Mouse (Mus musculus) ES-E14 (cell line): ENCODE measurements around the gene Pcgf5. TPM values are rescaled to one million over a fixed set of nuclear protein-coding genes. Genes with fewer than 3 reads are reported as not detected.

Experiments
- DNase-seq: peaks from one replicate; pipeline ENCODE4 v3.0.0-alpha.2; 2013; ENCODE audit warnings: low read depth, low spot score
- H3K27ac ChIP-seq: 2 replicates; pipeline ENCODE4 v1.5.1; 2012; ENCODE audit warnings: low read depth, mild to moderate bottlenecking, low read length, moderate library complexity, mixed read lengths; ENCODE audit not compliant: poor library complexity, insufficient read depth, severe bottlenecking
- H3K36me3 ChIP-seq: 2 replicates; pipeline ENCODE4 v1.6.1; 2012; ENCODE audit warnings: mild to moderate bottlenecking, low read length, moderate library complexity, mixed read lengths; ENCODE audit not compliant: control insufficient read depth, poor library complexity, insufficient read depth, severe bottlenecking
- H3K4me1 ChIP-seq, 2 experiments: fragments of 150-350 bp in 1 of 2; sonication (generic) in 1 of 2; 2 replicates each; pipeline ENCODE4 v1.6.1; 2012; ENCODE audit warnings: low read length in 2 of 2, mild to moderate bottlenecking in 1 of 2, mixed read lengths in 1 of 2; ENCODE audit not compliant: control insufficient read depth in 2 of 2, insufficient read depth in 2 of 2, poor library complexity in 1 of 2
- H3K4me3 ChIP-seq, 2 experiments: fragments of 150-350 bp in 1 of 2; sonication (generic) in 1 of 2; 2 replicates each; pipeline ENCODE4 v1.5.1; 2012; ENCODE audit warnings: low read length in 2 of 2, low read depth in 1 of 2, mild to moderate bottlenecking in 1 of 2, mixed read lengths in 1 of 2; ENCODE audit not compliant: insufficient read depth in 1 of 2, poor library complexity in 1 of 2, severe bottlenecking in 1 of 2
- H3K9ac ChIP-seq: 2 replicates; pipeline ENCODE4 v1.6.1; 2012; ENCODE audit warnings: low read depth, mild to moderate bottlenecking, low read length, mixed read lengths; ENCODE audit not compliant: poor library complexity, insufficient read depth, severe bottlenecking
- H3K9me3 ChIP-seq: fragments of 150-350 bp; sonication (generic); 2 replicates; pipeline ENCODE4 v1.6.1; 2012; ENCODE audit warnings: low read depth, mild to moderate bottlenecking, low read length; ENCODE audit not compliant: control insufficient read depth, insufficient read depth
- CHD2 ChIP-seq: IDR thresholded peaks from 2 replicates; pipeline ENCODE4 v1.6.1; 2014; ENCODE audit warnings: mild to moderate bottlenecking, low read depth, low read length, inconsistent platforms
- HCFC1 ChIP-seq: IDR thresholded peaks from 2 replicates; pipeline ENCODE4 v1.6.1; 2012; ENCODE audit warnings: low read length, inconsistent platforms, borderline replicate concordance; ENCODE audit not compliant: insufficient read depth
- MAFK ChIP-seq: IDR thresholded peaks from 2 replicates; pipeline ENCODE4 v1.6.1; 2014; ENCODE audit warnings: mild to moderate bottlenecking, low read depth, low read length, inconsistent platforms; ENCODE audit not compliant: insufficient read depth
- ZC3H11A ChIP-seq: IDR thresholded peaks from 2 replicates; pipeline ENCODE4 v1.6.1; 2012; ENCODE audit warnings: low read depth, mild to moderate bottlenecking, inconsistent platforms, low read length, borderline replicate concordance
- ZNF384 ChIP-seq: IDR thresholded peaks from 2 replicates; pipeline ENCODE4 v1.6.1; 2012; ENCODE audit warnings: low read depth, low read length, inconsistent platforms
- in situ Hi-C, 2 experiments: fragments of 600-800 bp; cut with MboI; formaldehyde crosslinking; loops; one replicate each; pipeline ENCODE4 v1.15.1; 2025; ENCODE audit warnings: low sequenced_read_pairs in 2 of 2, inconsistent platforms in 1 of 2; ENCODE audit not compliant: unreplicated experiment in 2 of 2
- total RNA-seq: library from RNA; depleted of rRNA; stranded (reverse); fragments of 300-350 nt; gene quantifications from 2 replicates; pipeline ENCODE4 v1.2.3, GENCODE M21; 2012

Pcgf5 gene
- total RNA-seq, 1 experiment = 21.5 TPM

DNA sequence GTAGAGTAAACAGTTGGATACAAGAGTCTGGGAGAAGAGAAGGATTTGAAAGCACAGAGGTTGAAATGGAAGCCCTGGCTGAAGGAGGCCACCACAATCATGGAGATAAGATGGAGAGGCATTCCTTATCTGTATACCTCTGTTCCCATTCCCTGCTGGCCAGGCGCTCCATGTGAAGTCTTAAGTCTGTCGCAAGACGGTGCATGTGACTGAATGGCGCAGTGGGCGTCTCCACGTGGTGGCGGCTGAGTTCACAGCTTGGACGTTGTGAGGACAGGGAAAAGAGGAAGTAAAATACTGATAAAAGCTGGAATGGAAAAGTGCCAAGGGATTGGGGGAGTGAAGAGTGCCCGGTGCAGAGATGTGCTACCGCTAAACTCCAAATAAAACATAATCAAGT is 23.4 kb downstream of the Pcgf5 start:
- Histone ChIP-seq H3K9ac (no peak overlapping the region), H3K36me3 (no peaks in the 10 kb centered on the region), H3K27ac (no peak overlapping the region), H3K9me3 (no peaks in the 10 kb centered on the region), H3K4me3 (no peak overlapping the region), H3K4me1 (peaks cover 0 to 3% of the 10 kb centered on the region in 2 experiments; a peak in 1 of 4 replicates)
- DNase-seq = no peak
- in situ Hi-C loops = no loop called here
- TF ChIP-seq HCFC1 = no peak
- no peak for TF ChIP-seq MAFK
- no peak for TF ChIP-seq CHD2
- no peak for TF ChIP-seq ZC3H11A
- no peak for TF ChIP-seq ZNF384

DNA sequence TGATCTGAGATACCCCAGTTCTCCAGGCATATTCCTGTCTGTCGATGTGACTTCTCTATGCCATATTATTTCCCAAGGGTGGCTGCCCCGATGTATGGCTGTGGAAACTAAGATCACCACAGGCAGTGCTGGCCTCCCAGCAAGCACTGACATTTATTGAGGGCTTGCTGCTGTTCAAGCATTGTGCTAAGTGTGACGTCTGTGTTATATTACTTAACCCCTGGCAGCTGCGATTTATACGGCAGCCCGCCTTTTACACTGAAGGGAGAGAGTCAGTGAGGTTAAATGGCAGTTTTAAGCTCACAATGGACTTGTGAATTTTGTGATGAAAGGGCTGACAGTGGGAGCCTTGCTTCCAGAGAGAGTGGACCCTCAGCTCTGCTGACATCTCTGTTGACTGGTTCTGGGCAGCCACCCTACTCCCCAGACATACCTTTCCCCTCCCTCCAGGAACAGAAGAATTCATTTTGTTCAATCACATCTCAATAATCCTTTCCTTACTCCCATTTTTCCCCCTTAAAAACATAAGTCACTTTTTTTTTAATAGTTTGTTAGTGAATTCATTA is 25.0 kb downstream of the Pcgf5 start:
- no peak for TF ChIP-seq MAFK
- no peak for TF ChIP-seq ZNF384
- TF ChIP-seq CHD2 = no peak
- no peak for TF ChIP-seq HCFC1
- TF ChIP-seq ZC3H11A = no peak
- Histone ChIP-seq H3K36me3 (no peaks in the 10 kb centered on the region), H3K4me1 (peaks cover 0 to 3% of the 10 kb centered on the region in 2 experiments; a peak in 1 of 4 replicates), H3K27ac (no peak overlapping the region), H3K9me3 (no peaks in the 10 kb centered on the region), H3K9ac (no peak overlapping the region), H3K4me3 (no peak overlapping the region)
- in situ Hi-C loops = no loop called here
- no peak for DNase-seq

GRCm38 (mm10) chr19:36375200-36375783 is 27.2 kb downstream of the Pcgf5 start:
- no peak for TF ChIP-seq ZNF384
- no peak for TF ChIP-seq ZC3H11A
- no peak for TF ChIP-seq MAFK
- H3K4me3 ChIP-seq = no peak overlapping the region
- H3K9me3 ChIP-seq = no peaks in the 10 kb centered on the region
- H3K27ac ChIP-seq = no peak overlapping the region
- H3K36me3 ChIP-seq = no peaks in the 10 kb centered on the region
- in situ Hi-C loops = no loop called here
- no peak for DNase-seq
- H3K9ac ChIP-seq = no peak overlapping the region
- 0 out of 4 replicates have a peak, but pooled peaks cover 0 to 1% of the 10 kb centered on the region in 2 experiments for H3K4me1 ChIP-seq

DNA sequence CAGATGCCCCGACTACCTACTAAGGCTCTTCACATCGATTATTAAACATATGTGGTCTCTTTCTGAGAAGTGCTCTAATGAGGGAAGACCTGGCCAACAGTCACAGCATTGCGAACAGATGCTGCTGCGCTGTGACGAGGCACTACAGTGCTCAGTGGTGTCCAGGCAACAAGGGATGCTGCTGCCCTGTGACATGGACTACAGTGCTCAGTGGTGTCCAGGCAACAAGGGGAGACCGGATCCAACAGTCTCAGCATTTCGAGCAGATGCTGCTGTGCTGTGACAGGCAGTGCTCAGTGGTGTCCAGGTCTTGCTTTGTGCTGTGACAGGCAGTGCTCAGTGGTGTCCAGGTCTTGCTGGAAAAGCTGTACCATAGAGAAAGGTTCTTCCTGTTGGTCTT is 29.6 kb downstream of the Pcgf5 start:
- no peak overlapping the region for H3K27ac ChIP-seq
- H3K4me1 ChIP-seq = 0 out of 4 replicates have a peak, but pooled peaks cover 0 to 1% of the 10 kb centered on the region in 2 experiments
- TF ChIP-seq MAFK = no peak
- TF ChIP-seq ZNF384 = no peak
- TF ChIP-seq CHD2 = no peak
- no peak for TF ChIP-seq HCFC1
- TF ChIP-seq ZC3H11A = no peak
- no peak for DNase-seq
- H3K4me3 ChIP-seq = no peak overlapping the region
- no peak overlapping the region for H3K9ac ChIP-seq
- in situ Hi-C loops = no loop called here
- no peaks in the 10 kb centered on the region for H3K36me3 ChIP-seq
- no peaks in the 10 kb centered on the region for H3K9me3 ChIP-seq
